Mouse (Mus musculus) embryonic fibroblast, embryonic 13.5 days (primary cell): ENCODE results near the gene Ppp1r1b.

Experiments used
- CTCF ChIP-seq: IDR thresholded peaks from 2 replicates; pipeline ENCODE4 v1.5.1; 2011; ENCODE audit warnings: mild to moderate bottlenecking, control low read depth, low read length, moderate library complexity, borderline replicate concordance; ENCODE audit not compliant: insufficient read depth
- POLR2A ChIP-seq: IDR thresholded peaks from 2 replicates; pipeline ENCODE4 v1.6.1; 2011; ENCODE audit warnings: low read depth, mild to moderate bottlenecking, control low read depth, low read length, moderate library complexity

DNA sequence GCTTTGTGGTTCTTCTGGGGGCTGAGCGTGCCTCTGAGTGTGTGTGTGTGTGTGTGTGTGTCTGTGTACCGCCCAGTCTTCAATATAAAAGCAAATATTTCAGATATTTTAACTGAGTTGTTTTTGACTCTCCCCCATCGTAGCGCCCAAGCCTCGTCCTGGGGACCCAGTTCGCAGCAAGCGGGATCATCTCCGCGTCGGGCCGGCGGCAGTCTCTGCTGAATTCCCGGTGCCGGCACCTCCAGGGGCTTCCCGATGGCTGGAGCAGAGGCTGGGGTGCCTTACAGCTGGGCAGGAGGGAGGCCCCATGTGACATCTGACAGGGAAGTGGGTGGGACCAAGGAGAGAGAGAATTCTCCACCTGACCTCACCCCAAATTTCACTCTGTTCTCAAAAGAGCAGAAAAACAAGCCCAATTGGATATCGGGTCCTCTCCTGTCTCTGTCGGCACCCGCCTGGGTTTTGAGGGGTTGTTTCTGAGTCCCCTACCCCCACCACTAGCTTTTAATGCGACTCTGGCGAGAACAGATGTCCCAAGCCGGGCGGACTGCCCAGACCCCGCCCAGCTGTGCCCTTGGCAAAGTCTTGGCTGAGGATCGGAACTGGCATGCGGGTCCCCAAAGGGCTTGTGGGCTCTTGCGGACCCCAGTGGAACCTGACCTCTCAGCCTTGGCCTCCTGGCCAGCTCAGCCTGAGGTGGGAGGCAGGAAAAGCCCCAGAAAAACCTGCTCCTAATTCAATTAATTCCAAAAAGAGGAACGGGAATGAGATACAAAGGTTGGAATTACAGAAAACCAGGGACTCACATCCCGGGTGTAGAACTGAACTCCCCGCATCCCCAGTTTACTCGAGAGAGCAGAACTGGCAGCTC lies 27.2 kb upstream of the Ppp1r1b start:
- TF ChIP-seq CTCF (no peak), POLR2A (no peak)
